Mouse (Mus musculus) kidney, embryonic 15.5 days (tissue): Measurements from ENCODE around the gene Mab21l1. TPM values are rescaled to one million over a fixed set of nuclear protein-coding genes. Genes with fewer than 3 reads are reported as not detected.

Experiments used
- ATAC-seq: fragments of 200-750 bp; cut with Nextera tagmentation; replicated peaks from 2 replicates; pipeline ENCODE4 v1.8.0; 2017; ENCODE audit warnings: moderate TSS enrichment; ENCODE audit not compliant: low FRiP score
- H3K27ac ChIP-seq: fragments of 300-500 bp; sonication (generic); 2 replicates; pipeline ENCODE4 v1.5.1; 2015; ENCODE audit warnings: mild to moderate bottlenecking, inconsistent platforms
- H3K27me3 ChIP-seq: fragments of 300-500 bp; sonication (generic); 2 replicates; pipeline ENCODE4 v1.6.1; 2015; ENCODE audit warnings: inconsistent platforms
- H3K36me3 ChIP-seq: fragments of 300-500 bp; sonication (generic); 2 replicates; pipeline ENCODE4 v1.6.1; 2015; ENCODE audit warnings: inconsistent platforms
- H3K4me1 ChIP-seq: fragments of 300-500 bp; sonication (generic); 2 replicates; pipeline ENCODE4 v1.6.1; 2015; ENCODE audit warnings: inconsistent platforms
- H3K4me2 ChIP-seq: fragments of 300-500 bp; sonication (generic); 2 replicates; pipeline ENCODE4 v1.6.1; 2015; ENCODE audit warnings: moderate library complexity, mild to moderate bottlenecking, inconsistent platforms
- H3K4me3 ChIP-seq: fragments of 300-500 bp; sonication (generic); replicated peaks from 2 replicates; pipeline ENCODE4 v1.5.1; 2015; ENCODE audit warnings: mild to moderate bottlenecking, inconsistent platforms
- H3K9ac ChIP-seq: fragments of 300-500 bp; sonication (generic); 2 replicates; pipeline ENCODE4 v1.6.1; 2015; ENCODE audit warnings: mild to moderate bottlenecking, inconsistent platforms
- H3K9me3 ChIP-seq: fragments of 300-500 bp; sonication (generic); replicated peaks from 2 replicates; pipeline ENCODE4 v1.6.1; 2016; ENCODE audit warnings: inconsistent platforms
- WGBS: fragments of 180-500 bp; shearing (Covaris S2); methylation state at CpG from one replicate; pipeline ENCODE4 v1.1.7; 2015; ENCODE audit warnings: mixed read lengths; 5-methylcytosine and 5-hydroxymethylcytosine counted together
- polyA plus RNA-seq: library from polyadenylated mRNA; unstranded; fragments of >200 nt; fragmentation: Nextera tagmentation; extraction: Ambion mirVana; gene quantifications from 2 replicates; pipeline ENCODE4 v1.2.1, GENCODE M21; 2015

Mab21l1 gene
- polyA plus RNA-seq: 0.98 and 1.8 TPM in 2 replicates

- H3K9me3 ChIP-seq: no peaks in the 10 kb centered on the region
- no peaks in the 10 kb centered on the region for H3K36me3 ChIP-seq
- H3K4me1 ChIP-seq: peaks cover 36% of the 10 kb centered on the region
- H3K27ac ChIP-seq: no peak within 1 kb of the TSS
- WGBS: 10% methylated on average over 16 of the region's 16 CpGs
- peaks cover 87% of the 10 kb centered on the region for H3K27me3 ChIP-seq
- ATAC-seq: no peak; the same call in 1 of the 2 replicates
- H3K4me3 ChIP-seq: peak within 1 kb of the TSS; percentile 34
- H3K9ac ChIP-seq: 0 out of 2 replicates have a peak within 1 kb of the TSS, but pooled peaks have one; percentile 10
- peak within 1 kb of the TSS; percentile 57 for H3K4me2 ChIP-seq
These were observed at the start of gene Mab21l1 for GRCm38 (mm10) chr3:55782056-55782687. Gene Mab21l1, plus strand, starts transcription at chr3:55782510.

GRCm38 (mm10) chr3:55733665-55734064, 48.6 kb upstream of the Mab21l1 start:
- ATAC-seq: no peak
- H3K4me3 ChIP-seq: no peak overlapping the region

GRCm38 (mm10) chr3:55741428-55741827, 40.9 kb upstream of the Mab21l1 start:
- H3K4me3 ChIP-seq: no peak overlapping the region
- H3K4me1 ChIP-seq: no peaks in the 10 kb centered on the region
- H3K4me2 ChIP-seq: no peak overlapping the region
- ATAC-seq: no peak
- no peak overlapping the region for H3K27ac ChIP-seq
- no peaks in the 10 kb centered on the region for H3K9me3 ChIP-seq
- no peaks in the 10 kb centered on the region for H3K27me3 ChIP-seq
- H3K9ac ChIP-seq: no peak overlapping the region
- no peaks in the 10 kb centered on the region for H3K36me3 ChIP-seq
- 68% methylated on average over 6 of the region's 6 CpGs for WGBS

More at GRCm38 (mm10) chr3:55733665-55734064, 48.6 kb upstream of the Mab21l1 start:
- no peak overlapping the region for H3K4me2 ChIP-seq
- no peaks in the 10 kb centered on the region for H3K27me3 ChIP-seq
- 78% methylated on average over 6 of the region's 6 CpGs for WGBS
- no peak overlapping the region for H3K27ac ChIP-seq
- no peak overlapping the region for H3K9ac ChIP-seq
- H3K9me3 ChIP-seq: no peaks in the 10 kb centered on the region
- H3K36me3 ChIP-seq: no peaks in the 10 kb centered on the region
- no peaks in the 10 kb centered on the region for H3K4me1 ChIP-seq

- H3K9me3 ChIP-seq: no peaks in the 10 kb centered on the region
- H3K9ac ChIP-seq: no peak overlapping the region
- WGBS: 85% methylated on average over 5 of the region's 5 CpGs
- no peaks in the 10 kb centered on the region for H3K27me3 ChIP-seq
- H3K27ac ChIP-seq: no peak overlapping the region
- no peaks in the 10 kb centered on the region for H3K36me3 ChIP-seq
- no peak overlapping the region for H3K4me3 ChIP-seq
- no peak for ATAC-seq
- H3K4me2 ChIP-seq: no peak overlapping the region
- H3K4me1 ChIP-seq: no peaks in the 10 kb centered on the region
These were observed 40.1 kb upstream of the Mab21l1 start for GRCm38 (mm10) chr3:55742218-55742617.

- no peaks in the 10 kb centered on the region for H3K27me3 ChIP-seq
- no peak overlapping the region for H3K4me3 ChIP-seq
- WGBS: 71% methylated on average over 4 of the region's 4 CpGs
- no peak for ATAC-seq
- no peak overlapping the region for H3K27ac ChIP-seq
- H3K9ac ChIP-seq: no peak overlapping the region
- H3K4me2 ChIP-seq: no peak overlapping the region
- no peaks in the 10 kb centered on the region for H3K36me3 ChIP-seq
- H3K9me3 ChIP-seq: no peaks in the 10 kb centered on the region
- H3K4me1 ChIP-seq: no peaks in the 10 kb centered on the region
These were observed 39.7 kb upstream of the Mab21l1 start for GRCm38 (mm10) chr3:55742654-55743053.

- ATAC-seq: no peak
- no peaks in the 10 kb centered on the region for H3K4me1 ChIP-seq
- H3K9me3 ChIP-seq: no peaks in the 10 kb centered on the region
- no peak overlapping the region for H3K4me2 ChIP-seq
- H3K36me3 ChIP-seq: no peaks in the 10 kb centered on the region
- H3K27me3 ChIP-seq: no peaks in the 10 kb centered on the region
- H3K4me3 ChIP-seq: no peak overlapping the region
- no peak overlapping the region for H3K9ac ChIP-seq
- WGBS: 83% methylated on average over 5 of the region's 5 CpGs
- H3K27ac ChIP-seq: no peak overlapping the region
These were observed 38.4 kb upstream of the Mab21l1 start for GRCm38 (mm10) chr3:55743885-55744284.

- H3K4me3 ChIP-seq: no peak overlapping the region
- H3K9me3 ChIP-seq: no peaks in the 10 kb centered on the region
- H3K36me3 ChIP-seq: no peaks in the 10 kb centered on the region
- H3K4me2 ChIP-seq: no peak overlapping the region
- ATAC-seq: no peak
- 62% methylated on average over 11 of the region's 11 CpGs for WGBS
- no peaks in the 10 kb centered on the region for H3K4me1 ChIP-seq
- H3K27ac ChIP-seq: no peak overlapping the region
- H3K9ac ChIP-seq: no peak overlapping the region
- no peaks in the 10 kb centered on the region for H3K27me3 ChIP-seq
These were observed 31.8 kb upstream of the Mab21l1 start for GRCm38 (mm10) chr3:55750445-55751065.

GRCm38 (mm10) chr3:55751363-55751762, 30.9 kb upstream of the Mab21l1 start:
- no peak overlapping the region for H3K27ac ChIP-seq
- no peaks in the 10 kb centered on the region for H3K36me3 ChIP-seq
- WGBS: 73% methylated on average over 5 of the region's 5 CpGs
- no peak for ATAC-seq
- H3K27me3 ChIP-seq: no peaks in the 10 kb centered on the region
- no peak overlapping the region for H3K4me3 ChIP-seq
- H3K4me2 ChIP-seq: no peak overlapping the region
- no peaks in the 10 kb centered on the region for H3K4me1 ChIP-seq
- H3K9ac ChIP-seq: no peak overlapping the region
- no peaks in the 10 kb centered on the region for H3K9me3 ChIP-seq

GRCm38 (mm10) chr3:55752558-55752957, 29.8 kb upstream of the Mab21l1 start:
- Histone ChIP-seq H3K4me1 (no peaks in the 10 kb centered on the region), H3K27me3 (no peaks in the 10 kb centered on the region), H3K4me2 (no peak overlapping the region), H3K36me3 (no peaks in the 10 kb centered on the region), H3K4me3 (no peak overlapping the region), H3K27ac (no peak overlapping the region), H3K9ac (no peak overlapping the region), H3K9me3 (no peaks in the 10 kb centered on the region)
- ATAC-seq: no peak
- 82% methylated on average over 4 of the region's 4 CpGs for WGBS

- no peaks in the 10 kb centered on the region for H3K36me3 ChIP-seq
- ATAC-seq: no peak
- H3K9ac ChIP-seq: no peak overlapping the region
- no peak overlapping the region for H3K4me2 ChIP-seq
- no peaks in the 10 kb centered on the region for H3K9me3 ChIP-seq
- no peaks in the 10 kb centered on the region for H3K4me1 ChIP-seq
- H3K4me3 ChIP-seq: no peak overlapping the region
- H3K27me3 ChIP-seq: no peaks in the 10 kb centered on the region
- H3K27ac ChIP-seq: no peak overlapping the region
- 94% methylated on average over 6 of the region's 6 CpGs for WGBS
These were observed 28.4 kb upstream of the Mab21l1 start for GRCm38 (mm10) chr3:55753872-55754271.

- WGBS: 87% methylated on average over 6 of the region's 6 CpGs
- H3K36me3 ChIP-seq: no peaks in the 10 kb centered on the region
These were observed 27.2 kb upstream of the Mab21l1 start for GRCm38 (mm10) chr3:55754981-55755608.

GRCm38 (mm10) chr3:55755805-55756601, 26.3 kb upstream of the Mab21l1 start:
- no peaks in the 10 kb centered on the region for H3K4me1 ChIP-seq
- ATAC-seq: no peak
- 72% methylated on average over 11 of the region's 11 CpGs for WGBS
- no peak overlapping the region for H3K27ac ChIP-seq
- no peaks in the 10 kb centered on the region for H3K9me3 ChIP-seq
- H3K4me3 ChIP-seq: no peak overlapping the region
- no peak overlapping the region for H3K4me2 ChIP-seq
- H3K27me3 ChIP-seq: no peaks in the 10 kb centered on the region
- no peaks in the 10 kb centered on the region for H3K36me3 ChIP-seq
- no peak overlapping the region for H3K9ac ChIP-seq

More at GRCm38 (mm10) chr3:55754981-55755608, 27.2 kb upstream of the Mab21l1 start:
- Histone ChIP-seq H3K9ac (no peak overlapping the region), H3K4me2 (no peak overlapping the region), H3K27me3 (no peaks in the 10 kb centered on the region), H3K4me3 (no peak overlapping the region), H3K9me3 (no peaks in the 10 kb centered on the region), H3K27ac (no peak overlapping the region), H3K4me1 (no peaks in the 10 kb centered on the region)
- ATAC-seq: no peak
